Mouse (Mus musculus): ENCODE measurements around the gene Rassf1.

GRCm38 (mm10) chr9:107541474-107542351, 9.6 kb upstream of the Rassf1 start, which contains the start of the genes Cyb561d2 and Nprl2:
- TF ChIP-seq CTCF (IDR thresholded peaks at IDR 0.05; ENCODE audit: low read depth), result no peak
- no peak for TF ChIP-seq EP300 (IDR thresholded peaks at IDR 0.05; ENCODE audit: low read depth)
